Mouse (Mus musculus) kidney, adult 18-20 months (tissue): ENCODE results near the gene Rmi1.
A peak's percentile ranks its signal among the peaks of the same experiment; 100 is the strongest.
"Not testable (repeated sequence)": the region's sequence is repeated elsewhere in the genome, so short reads cannot be mapped to it uniquely, and the experiment has no call there.

ENCODE experiments used
- DNase-seq: peaks from one replicate; pipeline ENCODE4 v3.0.0; 2021

Gene Rmi1

DNA sequence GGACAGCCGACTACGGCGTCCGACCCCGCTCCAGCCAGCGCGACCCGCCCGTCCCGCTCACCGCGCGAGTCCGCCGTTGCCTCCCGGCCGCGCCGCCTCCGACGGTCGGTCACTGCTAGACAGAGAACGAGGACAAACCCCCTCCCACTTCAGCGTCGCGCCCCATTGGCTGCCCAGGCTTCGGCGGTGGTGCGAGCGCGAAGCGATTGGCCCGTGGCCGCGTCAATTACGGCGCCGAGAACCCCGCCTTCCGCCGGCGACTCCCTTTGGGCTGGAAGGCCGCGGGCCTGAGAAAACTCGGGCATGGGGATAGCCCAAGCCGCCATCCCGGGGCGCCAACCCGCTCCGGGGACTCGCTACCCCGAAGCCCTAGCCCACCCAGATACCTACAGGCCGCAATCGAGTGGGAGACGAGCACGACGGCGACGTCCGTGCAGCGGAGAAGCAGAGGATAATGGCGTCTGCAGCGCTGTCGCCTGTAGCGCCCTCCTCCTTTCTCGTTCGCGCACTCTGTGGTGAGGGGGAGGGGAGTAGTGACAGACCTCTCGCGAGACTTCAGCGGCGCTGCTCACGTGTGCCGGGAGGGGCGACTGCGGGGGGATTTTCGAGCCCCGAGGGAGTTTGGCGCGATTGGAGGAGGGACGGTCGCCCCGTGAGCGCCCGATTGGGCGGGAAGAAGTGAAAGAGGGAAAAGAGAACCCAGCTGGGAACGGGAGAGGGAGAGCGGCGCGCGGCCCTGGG lies at the start of gene Rmi1:
TSS of gene Rmi1 (plus strand) at position 246 of the 741 bp plus-strand sequence.
- DNase-seq, result peak; percentile 99

- no peak for DNase-seq
Measured at GRCm38 (mm10) chr13:58352996-58353395, 49.1 kb upstream of the Rmi1 start.

GRCm38 (mm10) chr13:58358629-58359303 lies 43.3 kb upstream of the Rmi1 start, which contains the start of gene Kif27:
TSS of gene Kif27 (minus strand) at chr13:58359122.
- peak; percentile 89 for DNase-seq

DNA sequence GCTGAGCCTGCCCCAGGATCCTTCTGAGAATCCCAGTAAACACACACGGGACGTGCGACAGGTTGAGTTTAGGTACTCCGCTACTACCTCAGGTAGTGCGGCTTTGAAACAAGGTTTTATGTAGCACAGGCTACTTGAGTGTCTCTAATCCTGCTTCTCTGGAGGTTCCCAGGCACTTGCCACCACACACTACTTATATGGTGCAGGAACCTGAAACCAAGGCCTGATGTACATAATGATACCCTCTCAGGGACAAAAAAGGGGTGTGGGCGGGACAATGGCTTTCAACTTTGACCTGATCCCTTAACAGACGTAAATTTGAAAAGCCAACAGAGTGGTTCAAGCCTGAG lies 42.8 kb upstream of the Rmi1 start:
- DNase-seq, result no peak

GRCm38 (mm10) chr13:58364353-58365175 lies 37.5 kb upstream of the Rmi1 start:
- peak; percentile 33 for DNase-seq

DNA sequence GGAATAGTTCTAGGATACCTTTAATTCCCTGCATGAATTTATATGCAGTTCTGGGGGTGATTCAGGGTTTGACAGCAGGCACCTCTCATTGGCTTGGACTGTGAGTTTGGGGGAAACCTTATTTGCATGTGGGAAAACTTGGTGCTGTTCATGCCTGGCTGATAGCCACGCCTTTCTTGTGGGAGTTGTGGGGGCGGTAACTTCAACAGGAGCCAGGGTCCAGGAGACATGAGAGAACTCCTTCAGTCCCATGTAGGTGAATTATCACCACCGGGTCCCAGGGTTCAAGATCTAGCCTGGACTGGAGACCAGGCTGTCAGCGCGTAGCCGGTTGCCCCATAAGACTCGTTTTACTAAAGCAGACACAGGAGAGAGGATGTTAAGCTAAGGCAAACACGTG lies 36.9 kb upstream of the Rmi1 start:
- DNase-seq, result not testable (repeated sequence)

DNA sequence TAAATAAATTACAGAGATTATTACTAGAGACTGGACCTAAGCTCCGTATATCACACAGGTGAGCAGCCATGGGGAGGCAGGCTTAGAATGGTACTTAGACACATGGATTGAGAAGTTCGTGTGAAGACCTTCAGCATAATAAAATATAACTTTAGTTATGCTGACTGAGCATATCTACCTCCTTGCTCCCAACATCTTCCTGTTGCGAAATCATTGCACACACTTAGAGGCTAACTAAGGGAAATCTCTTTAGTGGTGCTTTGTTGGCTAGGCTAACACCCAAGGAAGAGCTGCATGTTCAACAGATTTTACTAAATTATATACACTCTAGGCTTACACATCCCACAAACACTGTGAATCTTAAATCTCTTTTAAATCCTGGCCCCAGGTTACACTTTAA lies 35.7 kb upstream of the Rmi1 start:
- DNase-seq, result no peak

DNA sequence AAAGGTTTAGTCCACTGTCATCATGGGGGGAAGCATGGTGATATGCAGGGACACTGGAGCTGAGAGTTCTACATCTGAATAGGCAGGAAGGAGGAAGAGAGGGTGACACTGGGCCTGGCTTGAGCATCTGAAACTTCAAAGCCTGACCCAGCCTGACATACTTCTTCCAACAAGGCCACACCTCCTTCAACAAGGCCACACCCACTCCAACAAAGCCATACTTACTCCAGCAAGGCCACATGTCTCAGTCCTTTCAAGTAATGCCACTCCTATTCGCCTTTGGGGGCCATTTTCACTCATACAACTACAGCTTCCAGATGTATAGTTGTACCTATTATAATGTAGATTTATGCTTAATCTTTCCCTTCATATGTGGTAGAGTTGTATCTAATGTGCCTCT lies 34.4 kb upstream of the Rmi1 start:
- no peak for DNase-seq

GRCm38 (mm10) chr13:58368835-58369234 lies 33.2 kb upstream of the Rmi1 start:
- no peak for DNase-seq

- DNase-seq, result no peak
Measured at GRCm38 (mm10) chr13:58372278-58373152, 29.5 kb upstream of the Rmi1 start.

GRCm38 (mm10) chr13:58373153-58373470 lies 28.9 kb upstream of the Rmi1 start:
- no peak for DNase-seq

GRCm38 (mm10) chr13:58384371-58384770 lies 17.7 kb upstream of the Rmi1 start:
- DNase-seq, result no peak

- DNase-seq, result peak; percentile 82
Measured at GRCm38 (mm10) chr13:58384779-58385546, 17.1 kb upstream of the Rmi1 start, which contains the start of gene 2210016F16Rik. TSS of gene 2210016F16Rik (minus strand) at chr13:58385225.

GRCm38 (mm10) chr13:58385547-58385920 lies 16.5 kb upstream of the Rmi1 start:
- DNase-seq, result no peak

- peak; percentile 75 for DNase-seq
Measured at GRCm38 (mm10) chr13:58387948-58388347, 14.1 kb upstream of the Rmi1 start.

DNA sequence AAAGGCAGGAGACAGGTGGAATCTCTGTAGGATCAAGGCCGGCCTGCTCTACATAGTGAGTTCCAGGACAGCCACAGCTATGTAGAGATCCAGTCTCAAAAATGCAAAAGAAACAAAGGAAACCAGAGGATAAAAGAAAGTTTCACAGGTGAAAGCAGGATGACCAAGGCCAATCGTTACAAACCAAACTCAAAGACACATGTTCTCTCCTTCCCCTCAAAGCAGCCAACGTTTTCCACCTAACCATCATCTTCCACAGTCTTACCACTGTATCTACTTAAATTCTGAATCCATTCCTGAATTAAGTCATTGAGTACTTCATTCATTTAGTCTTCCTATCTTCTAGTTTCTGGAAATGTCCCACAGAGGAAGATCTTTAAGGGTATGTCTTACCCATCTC lies 13.7 kb upstream of the Rmi1 start:
- DNase-seq, result no peak

- no peak for DNase-seq
Measured at GRCm38 (mm10) chr13:58389324-58389951, 12.6 kb upstream of the Rmi1 start.

- not testable (repeated sequence) for DNase-seq
Measured at GRCm38 (mm10) chr13:58394392-58394791, 7.7 kb upstream of the Rmi1 start.

- DNase-seq, result no peak
Measured at GRCm38 (mm10) chr13:58397651-58398050, 4.4 kb upstream of the Rmi1 start.

GRCm38 (mm10) chr13:58400576-58400975 lies 1.5 kb upstream of the Rmi1 start:
- no peak for DNase-seq
